Mouse (Mus musculus): ENCODE measurements at regions not wholly inside any gene's neighbourhood (a gene's known extent, or its start where the extent isn't known, plus 50 kb on each side); places are given as distances from the start of the nearest gene placed in this dataset.
A peak's percentile ranks its signal among the peaks of the same experiment; 100 is the strongest.

DNA sequence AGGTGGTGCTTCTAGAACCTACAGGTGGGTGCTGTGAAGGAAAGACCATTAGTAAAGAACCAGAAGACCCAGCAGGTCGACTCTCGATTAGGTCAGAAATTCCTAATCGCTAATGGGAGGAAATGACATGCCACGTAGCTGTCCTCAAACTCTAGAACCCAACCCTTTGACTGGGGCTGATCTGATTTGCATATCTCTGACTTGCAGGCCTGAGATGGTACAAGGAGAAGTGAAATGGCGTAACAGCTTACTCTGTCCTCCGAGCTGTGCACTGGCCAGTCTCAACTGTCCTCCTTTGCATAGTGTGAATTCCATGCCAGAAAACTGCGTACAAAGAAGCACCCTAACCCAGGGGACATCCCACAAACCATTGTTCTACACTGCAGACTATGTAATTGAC, 182.4 kb upstream of the Sdk2 start:
- no peaks in the 10 kb centered on the region for H3K36me3 ChIP-seq (replicated peaks in 1 of 2; ENCODE audit: control insufficient read depth in 1 of 2, insufficient read depth in 1 of 2, low read length in 1 of 2)
- no peak overlapping the region for H3K9ac ChIP-seq (ENCODE audit: insufficient read depth, low read depth)
- DNase-seq (ENCODE audit: extremely low read depth), result peak; percentile 21
- H3K27me3 ChIP-seq (replicated peaks), result peaks cover 83% of the 10 kb centered on the region
- H3K4me3 ChIP-seq (replicated peaks in 1 of 3; ENCODE audit: low read depth in 2 of 3, low read length in 2 of 3, poor library complexity in 1 of 3), result no peak overlapping the region
- H3K9me3 ChIP-seq (replicated peaks; ENCODE audit: low read length), result no peaks in the 10 kb centered on the region
- no peak overlapping the region for H3K4me2 ChIP-seq (ENCODE audit: insufficient read depth, low read depth, poor library complexity, severe bottlenecking)
- no peak for TF ChIP-seq TCF12 (IDR thresholded peaks at IDR 0.05; ENCODE audit: low read depth, low read length)
- TF ChIP-seq ZKSCAN1 (IDR thresholded peaks at IDR 0.05; ENCODE audit: borderline replicate concordance, low read depth, low read length), result no peak
- TF ChIP-seq POLR2AphosphoS2 (IDR thresholded peaks at IDR 0.05; ENCODE audit: low read depth, low read length), result no peak
- no peak for TF ChIP-seq USF1 (IDR thresholded peaks at IDR 0.05; ENCODE audit: low read depth, low read length)
- TF ChIP-seq MAFK (IDR thresholded peaks at IDR 0.05; ENCODE audit: insufficient replicate concordance, low read length), result no peak
- no peak for TF ChIP-seq KAT2A (IDR thresholded peaks at IDR 0.05; ENCODE audit: insufficient replicate concordance, low read length)
- no peak for TF ChIP-seq SIN3A (IDR thresholded peaks at IDR 0.05; ENCODE audit: low read length)
- TF ChIP-seq GABPA (IDR thresholded peaks at IDR 0.05; ENCODE audit: insufficient replicate concordance, low read depth, low read length), result no peak
- no peak for TF ChIP-seq E2F4 (IDR thresholded peaks at IDR 0.05; ENCODE audit: insufficient replicate concordance, low read depth, low read length)
- TF ChIP-seq MAX (IDR thresholded peaks at IDR 0.05; ENCODE audit: low read length), result no peak
- no peak for TF ChIP-seq NELFE (IDR thresholded peaks at IDR 0.05; ENCODE audit: low read depth, low read length)
- no peak for TF ChIP-seq HCFC1 (IDR thresholded peaks at IDR 0.05; ENCODE audit: low read depth, low read length)
- TF ChIP-seq ELF1 (IDR thresholded peaks at IDR 0.05; ENCODE audit: low read depth, low read length), result no peak
- no peak for TF ChIP-seq CTCF (conservative IDR thresholded peaks at IDR 0.05 in 1 of 2, IDR thresholded peaks at IDR 0.05 in 1 of 2; ENCODE audit: low read depth in 2 of 2, low read length in 2 of 2)
- TF ChIP-seq POLR2A (IDR thresholded peaks at IDR 0.05; ENCODE audit: low read depth, low read length), result no peak
- TF ChIP-seq ZC3H11A (IDR thresholded peaks at IDR 0.05; ENCODE audit: low read depth, low read length), result no peak
- TF ChIP-seq NRF1 (IDR thresholded peaks at IDR 0.05; ENCODE audit: low read depth, low read length), result no peak
- no peak for TF ChIP-seq JUND (conservative IDR thresholded peaks at IDR 0.05; ENCODE audit: low read depth, low read length)
- no peak for TF ChIP-seq RCOR1 (conservative IDR thresholded peaks at IDR 0.05; ENCODE audit: low read depth, low read length)
- dilution Hi-C loops (cut with MboI; ENCODE audit: extremely low pct_ligation_motif_present, extremely low pct_unique_long_range_greater_than_20kb, low sequenced_read_pairs), result no loop called here
- no peak overlapping the region for H3K27ac ChIP-seq (ENCODE audit: insufficient read depth, low read depth)
- H3K79me2 ChIP-seq (replicated peaks; ENCODE audit: control insufficient read depth, extremely low read depth, insufficient read depth, poor library complexity, severe bottlenecking), result no peaks in the 10 kb centered on the region
- in situ Hi-C loops (cut with MboI; ENCODE audit: low pct_ligation_motif_present, low pct_unique_long_range_greater_than_20kb, low sequenced_read_pairs), result no loop called here
- peaks cover 0 to 13% of the 10 kb centered on the region in 2 experiments; a peak in 2 of 4 replicates for H3K4me1 ChIP-seq (ENCODE audit: control insufficient read depth in 1 of 2, insufficient read depth in 2 of 2)

- H3K27ac ChIP-seq (ENCODE audit: insufficient read depth, low read depth), result no peak overlapping the region
- H3K79me2 ChIP-seq (replicated peaks; ENCODE audit: control insufficient read depth, extremely low read depth, insufficient read depth, poor library complexity, severe bottlenecking), result no peaks in the 10 kb centered on the region
- no peak overlapping the region for H3K4me2 ChIP-seq (ENCODE audit: insufficient read depth, low read depth, poor library complexity, severe bottlenecking)
- dilution Hi-C loops (cut with MboI; ENCODE audit: extremely low pct_ligation_motif_present, extremely low pct_unique_long_range_greater_than_20kb, low sequenced_read_pairs), result no loop called here
- H3K9me3 ChIP-seq (replicated peaks; ENCODE audit: low read length), result no peaks in the 10 kb centered on the region
- TF ChIP-seq MAX (IDR thresholded peaks at IDR 0.05; ENCODE audit: low read length) (no peak), USF1 (IDR thresholded peaks at IDR 0.05; ENCODE audit: low read depth, low read length) (no peak), BHLHE40 (IDR thresholded peaks at IDR 0.05; ENCODE audit: low read depth, low read length) (no peak), RCOR1 (conservative IDR thresholded peaks at IDR 0.05; ENCODE audit: low read depth, low read length) (no peak), SMC3 (IDR thresholded peaks at IDR 0.05; ENCODE audit: low read depth, low read length) (no peak), RAD21 (IDR thresholded peaks at IDR 0.05; ENCODE audit: low read depth, low read length) (no peak), MEF2A (IDR thresholded peaks at IDR 0.05; ENCODE audit: borderline replicate concordance, low read depth, low read length) (no peak), MXI1 (IDR thresholded peaks at IDR 0.05; ENCODE audit: low read depth, low read length) (no peak), ZMIZ1 (IDR thresholded peaks at IDR 0.05; ENCODE audit: low read depth, low read length) (no peak), ETS1 (conservative IDR thresholded peaks at IDR 0.05; ENCODE audit: low read depth, low read length) (no peak), POLR2AphosphoS2 (IDR thresholded peaks at IDR 0.05; ENCODE audit: low read depth, low read length) (no peak), PAX5 (IDR thresholded peaks at IDR 0.05; ENCODE audit: low read length) (no peak), JUN (IDR thresholded peaks at IDR 0.05; ENCODE audit: insufficient read depth, low read depth, low read length) (no peak), CHD1 (IDR thresholded peaks at IDR 0.05; ENCODE audit: low read depth, low read length) (no peak), KAT2A (IDR thresholded peaks at IDR 0.05; ENCODE audit: insufficient replicate concordance, low read length) (no peak), CTCF (conservative IDR thresholded peaks at IDR 0.05 in 1 of 2, IDR thresholded peaks at IDR 0.05 in 1 of 2; ENCODE audit: low read depth in 2 of 2, low read length in 2 of 2) (no peak), USF2 (conservative IDR thresholded peaks at IDR 0.05; ENCODE audit: low read depth, low read length) (no peak), TCF12 (IDR thresholded peaks at IDR 0.05; ENCODE audit: low read depth, low read length) (no peak), EP300 (IDR thresholded peaks at IDR 0.05; ENCODE audit: low read length) (no peak), GABPA (IDR thresholded peaks at IDR 0.05; ENCODE audit: insufficient replicate concordance, low read depth, low read length) (no peak)
- no peak overlapping the region for H3K9ac ChIP-seq (ENCODE audit: insufficient read depth, low read depth)
- no peaks in the 10 kb centered on the region for H3K36me3 ChIP-seq (replicated peaks in 1 of 2; ENCODE audit: control insufficient read depth in 1 of 2, insufficient read depth in 1 of 2, low read length in 1 of 2)
- in situ Hi-C loops (cut with MboI; ENCODE audit: low pct_ligation_motif_present, low pct_unique_long_range_greater_than_20kb, low sequenced_read_pairs), result no loop called here
- peaks cover 0 to 13% of the 10 kb centered on the region in 2 experiments; a peak in 2 of 4 replicates for H3K4me1 ChIP-seq (ENCODE audit: control insufficient read depth in 1 of 2, insufficient read depth in 2 of 2)
- H3K27me3 ChIP-seq (replicated peaks), result peaks cover 84% of the 10 kb centered on the region
- DNase-seq (ENCODE audit: extremely low read depth), result no peak
- no peak overlapping the region for H3K4me3 ChIP-seq (replicated peaks in 1 of 3; ENCODE audit: low read depth in 2 of 3, low read length in 2 of 3, poor library complexity in 1 of 3)
Measured at GRCm38 (mm10) chr11:114248261-114248898, 181.5 kb upstream of the Sdk2 start.

All from CH12.LX (cell line).